Mouse (Mus musculus) heart, postnatal 10 days (tissue): ENCODE data around the gene 1600002K03Rik. TPM values are rescaled to one million over a fixed set of nuclear protein-coding genes. Genes with fewer than 3 reads are reported as not detected.
A peak's percentile ranks its signal among the peaks of the same experiment; 100 is the strongest.
"Not testable (repeated sequence)": the region's sequence is repeated elsewhere in the genome, so short reads cannot be mapped to it uniquely, and the experiment has no call there.

Experiments used
- DNase-seq, 2 experiments: peaks; one replicate each; pipeline ENCODE4 v3.0.0; 2021
- intact Hi-C: fragments of 180-260 bp; cut with DNase I; formaldehyde crosslinking; loops from one replicate; pipeline ENCODE4 v1.15.1; 2025
- total RNA-seq, 2 experiments: library from RNA; stranded (reverse); gene quantifications; 2 replicates each; pipeline ENCODE4 v1.2.3; 2021

1600002K03Rik gene
- total RNA-seq, 2 experiments from 2014 or later = 3.1 to 3.4 TPM

GRCm38 (mm10) chr10:80164161-80164997 lies 8.4 kb upstream of the 1600002K03Rik start:
- DNase-seq = peak; percentile 42 to 49
- intact Hi-C loops = no loop called here

- DNase-seq = peak; percentile 98 to 99
- intact Hi-C loops = loop anchor here (1.0 kb wide), 1 partner anchor 20 kb away; no protein-coding TSS in a partner anchor
Observed at GRCm38 (mm10) chr10:80164998-80165344, 7.8 kb upstream of the 1600002K03Rik start.

DNA sequence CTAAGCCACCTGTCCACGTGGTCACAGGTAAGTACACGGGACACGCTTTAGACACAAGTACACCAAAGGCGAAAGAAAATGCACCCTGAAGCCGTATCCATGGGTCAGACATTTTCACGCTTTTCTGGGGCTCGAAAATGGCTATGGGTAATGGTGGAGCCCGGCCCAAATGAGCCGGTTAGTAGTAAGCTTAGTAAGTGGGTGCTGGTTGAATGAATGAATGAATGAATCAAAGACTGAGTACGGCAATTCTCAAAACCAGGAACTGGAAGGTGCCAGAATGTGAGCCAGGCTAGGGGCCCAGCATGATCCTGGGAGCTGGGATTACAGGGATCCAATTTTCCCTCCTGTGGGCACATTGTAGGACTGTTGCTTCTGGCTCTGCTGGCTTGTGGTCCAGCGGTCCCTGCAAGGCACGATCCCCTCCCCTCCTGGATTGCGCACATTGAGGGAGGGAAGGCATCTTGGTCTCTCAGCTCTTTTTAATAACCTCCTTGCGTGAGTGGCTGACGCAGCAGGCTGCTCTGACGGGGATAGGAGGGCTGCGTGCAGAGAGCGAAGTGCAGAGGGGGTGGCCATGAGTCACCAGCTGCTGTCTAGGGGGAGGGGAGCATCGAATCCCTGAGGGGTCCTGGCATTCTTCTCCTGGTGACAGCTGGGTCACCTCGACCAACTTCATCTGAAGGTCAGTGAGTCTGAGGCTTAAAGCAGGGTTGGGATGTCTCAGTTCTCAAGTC lies 7.2 kb upstream of the 1600002K03Rik start, which contains the start of gene Cirbp:
Gene Cirbp, plus strand, starts transcription at position 594 of the 737 bp plus-strand sequence.
- intact Hi-C loops = loop anchor here (1.0 kb wide), 1 partner anchor 20 kb away; no protein-coding TSS in a partner anchor
- peak; percentile 59 to 66 for DNase-seq

DNA sequence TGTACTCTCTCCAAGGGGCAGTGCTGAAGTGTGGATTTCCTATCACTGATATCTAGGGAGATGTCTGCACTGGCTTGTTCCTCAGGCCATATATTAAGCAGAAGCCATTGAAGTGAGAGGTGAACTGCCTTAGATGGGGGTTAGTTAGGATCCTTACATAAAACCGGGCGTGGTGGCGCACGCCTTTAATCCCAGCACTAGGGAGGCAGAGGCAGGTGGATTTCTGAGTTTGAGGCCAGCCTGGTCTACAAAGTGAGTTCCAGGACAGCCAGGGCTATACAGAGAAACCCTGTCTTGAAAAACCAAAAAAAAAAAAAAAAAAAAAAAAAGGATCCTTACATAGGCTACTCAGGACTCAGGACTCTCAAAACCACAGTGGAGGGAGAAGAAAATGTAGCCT lies 6.6 kb upstream of the 1600002K03Rik start:
- intact Hi-C loops, DNase-seq: not testable (repeated sequence)

DNA sequence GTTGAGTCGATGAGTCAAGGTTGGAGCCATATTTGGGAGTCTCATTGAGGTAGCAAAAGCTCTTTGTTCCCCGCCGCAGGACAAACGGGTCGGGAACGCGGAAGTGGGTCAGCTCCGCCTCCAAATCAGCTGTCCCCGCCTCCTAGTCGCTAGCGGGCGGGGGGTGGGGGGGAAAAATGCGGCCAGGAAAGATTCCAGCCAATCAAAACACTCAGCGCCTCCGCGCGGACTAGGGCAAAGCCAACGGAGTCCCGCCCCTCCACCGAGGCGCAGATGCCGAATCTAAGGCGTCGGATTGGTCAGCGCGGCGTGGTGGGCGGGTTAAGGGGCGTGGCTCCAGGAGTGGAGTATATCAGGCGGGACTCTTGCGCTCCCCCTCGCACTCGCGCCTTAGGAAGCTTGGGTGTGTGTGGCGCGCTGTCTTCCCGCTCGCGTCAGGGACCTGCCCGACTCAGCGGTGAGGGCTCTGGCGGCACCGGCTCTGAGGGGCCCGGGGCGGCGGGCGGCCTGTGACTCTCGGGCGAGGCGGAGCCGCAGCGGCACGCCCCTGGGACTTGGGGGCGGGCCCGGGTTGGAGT lies 5.2 kb upstream of the 1600002K03Rik start:
- DNase-seq = peak; percentile 99 to 100
- intact Hi-C loops = no loop called here

DNA sequence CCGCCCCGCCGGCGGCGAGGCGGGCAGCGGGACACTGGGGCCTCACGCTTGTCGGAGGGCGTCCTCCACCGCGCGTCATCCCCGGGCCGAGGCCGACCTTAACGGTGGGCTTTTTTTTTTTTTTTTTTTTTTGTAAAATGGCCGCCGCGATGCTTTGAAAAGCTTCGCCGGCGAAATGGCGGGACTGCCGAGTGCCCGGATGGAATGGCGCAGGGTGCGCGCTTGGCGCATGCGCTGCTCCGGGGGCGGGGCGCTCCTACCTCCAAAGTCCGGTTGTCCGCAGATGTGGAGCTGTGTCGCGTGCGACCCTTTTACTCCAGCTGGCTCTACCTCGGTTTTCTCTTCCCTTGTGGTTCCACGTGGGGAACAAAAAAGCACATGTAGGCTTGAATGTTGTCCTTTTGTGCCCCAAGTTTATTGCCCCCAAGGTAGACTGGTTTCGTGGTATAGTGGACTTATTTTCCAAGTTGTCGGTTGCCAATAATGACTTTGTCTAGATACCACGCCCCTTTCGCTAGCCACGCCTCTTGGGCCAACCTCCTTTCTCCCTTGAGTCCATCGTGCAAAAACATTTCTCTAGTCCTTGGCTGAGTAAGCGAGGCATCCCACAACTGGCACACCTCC lies 4.6 kb upstream of the 1600002K03Rik start:
- intact Hi-C loops = no loop called here
- DNase-seq = peak; percentile 95 to 97

DNA sequence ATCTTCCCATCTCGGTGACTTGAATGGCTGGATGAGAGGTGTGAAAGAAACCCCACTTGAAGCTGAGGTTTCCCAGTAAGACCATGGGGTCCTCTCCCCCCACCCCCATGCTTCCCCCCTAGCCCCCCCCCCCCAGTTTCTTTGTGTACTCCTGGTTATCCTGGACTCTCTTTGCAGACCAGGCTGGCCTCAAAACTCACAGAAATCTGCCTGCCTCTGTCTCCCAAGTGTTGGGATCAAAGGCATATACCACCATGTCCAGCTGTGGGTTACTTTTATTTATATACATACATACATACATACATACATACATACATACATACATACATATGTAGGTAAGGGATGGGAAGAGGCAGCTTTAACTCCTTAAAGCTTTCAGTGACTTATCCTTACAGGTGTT lies 3.7 kb upstream of the 1600002K03Rik start:
- intact Hi-C loops = no loop called here
- DNase-seq = no peak

GRCm38 (mm10) chr10:80169651-80170050 lies 3.1 kb upstream of the 1600002K03Rik start:
- DNase-seq = no peak
- intact Hi-C loops = loop anchor here (10.0 kb wide), 1 partner anchor 175 kb away; the partner anchor contains the start of gene Adamtsl5

DNA sequence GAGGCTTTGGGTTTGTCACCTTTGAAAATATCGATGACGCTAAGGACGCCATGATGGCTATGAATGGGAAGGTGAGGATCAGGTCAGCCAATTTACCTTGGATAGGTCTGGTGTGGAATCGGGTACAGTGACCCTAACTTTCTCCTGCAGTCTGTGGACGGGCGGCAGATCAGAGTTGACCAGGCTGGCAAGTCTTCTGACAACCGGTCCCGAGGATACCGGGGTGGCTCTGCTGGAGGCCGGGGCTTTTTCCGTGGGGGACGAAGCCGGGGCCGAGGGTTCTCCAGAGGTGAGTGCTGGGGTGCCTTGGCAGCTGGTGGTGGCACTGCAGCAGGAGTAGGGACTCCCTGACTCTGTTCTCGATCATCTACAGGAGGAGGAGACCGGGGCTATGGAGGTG lies 2.7 kb upstream of the 1600002K03Rik start:
- intact Hi-C loops = loop anchor here (10.0 kb wide), 1 partner anchor 175 kb away; the partner anchor contains the start of gene Adamtsl5
- no peak for DNase-seq

- DNase-seq = peak in 1 of 2 experiments; percentile 4
- intact Hi-C loops = loop anchor here (10.0 kb wide), 1 partner anchor 174 kb away; the partner anchor contains the start of gene Adamtsl5
Observed at GRCm38 (mm10) chr10:80170601-80171021, 2.1 kb upstream of the 1600002K03Rik start.

GRCm38 (mm10) chr10:80171252-80171651 lies 1.5 kb upstream of the 1600002K03Rik start:
- no peak for DNase-seq
- intact Hi-C loops = loop anchor here (10.0 kb wide), 1 partner anchor 174 kb away; the partner anchor contains the start of gene Adamtsl5

DNA sequence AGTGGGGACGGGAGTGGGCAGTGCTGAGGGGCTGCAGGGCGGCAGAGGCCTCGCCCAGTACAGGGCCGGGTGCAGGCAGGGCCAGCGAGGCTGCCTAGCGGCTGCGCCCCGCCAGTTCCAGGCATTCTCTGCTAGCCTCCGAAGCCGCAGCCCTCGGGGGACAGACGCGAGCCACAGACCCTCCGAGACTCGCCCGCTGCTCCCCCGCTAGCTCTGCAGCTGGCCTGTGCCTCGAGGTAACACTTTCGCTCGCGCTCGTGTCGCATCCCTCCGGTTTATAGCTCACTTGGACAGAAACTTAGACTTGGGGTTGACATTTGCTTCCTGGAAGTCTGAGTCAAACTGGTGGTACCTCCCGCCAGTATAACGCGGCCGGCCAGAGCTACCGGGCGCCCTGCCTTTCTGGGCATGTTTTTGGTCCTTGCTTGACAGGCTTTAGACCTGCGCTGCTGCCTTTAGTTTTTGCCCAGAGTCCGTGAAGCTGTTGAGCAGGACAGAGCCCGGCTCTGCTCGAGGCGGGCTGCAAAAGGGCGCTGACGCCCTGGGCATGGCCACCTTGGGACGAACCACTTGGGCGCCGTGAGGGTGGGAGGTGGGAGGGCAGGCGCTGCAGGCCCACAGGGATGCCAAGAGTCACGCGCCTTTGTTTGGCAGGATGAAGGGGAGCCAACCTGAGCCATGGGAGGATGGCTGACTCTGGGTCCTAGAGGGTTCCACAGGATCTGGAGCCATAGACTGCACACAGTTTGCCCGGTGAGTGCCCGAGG lies 801 bp upstream of the 1600002K03Rik start:
- DNase-seq = peak; percentile 55
- intact Hi-C loops = loop anchor here (10.0 kb wide), 1 partner anchor 173 kb away; the partner anchor contains the start of gene Adamtsl5

DNA sequence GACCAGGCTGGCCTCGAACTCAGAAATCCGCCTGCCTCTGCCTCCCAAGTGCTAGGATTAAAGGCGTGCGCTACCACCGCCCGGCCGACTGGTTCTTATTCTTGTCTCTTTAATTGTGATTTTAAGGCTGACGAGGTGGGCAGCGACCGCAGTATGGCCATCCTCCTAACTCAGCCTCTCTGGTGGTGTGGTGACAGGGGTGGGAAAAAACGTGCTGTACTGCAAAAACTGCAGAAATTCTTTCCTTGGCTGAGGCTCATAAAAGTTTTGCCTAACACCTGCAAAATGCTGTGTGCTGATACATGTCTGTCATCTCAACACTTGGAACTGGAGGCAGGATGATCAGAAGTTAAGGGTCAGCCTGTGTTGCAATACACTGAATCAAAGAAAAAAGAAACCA lies 614 bp downstream of the 1600002K03Rik start:
- intact Hi-C loops = loop anchor here (10.0 kb wide), 1 partner anchor 171 kb away; the partner anchor contains the start of gene Adamtsl5
- DNase-seq = no peak

- intact Hi-C loops = loop anchor here (10.0 kb wide), 1 partner anchor 171 kb away; the partner anchor contains the start of gene Adamtsl5
- DNase-seq = peak in 1 of 2 experiments; percentile 12
Observed at GRCm38 (mm10) chr10:80173955-80174640, 1.4 kb downstream of the 1600002K03Rik start.

DNA sequence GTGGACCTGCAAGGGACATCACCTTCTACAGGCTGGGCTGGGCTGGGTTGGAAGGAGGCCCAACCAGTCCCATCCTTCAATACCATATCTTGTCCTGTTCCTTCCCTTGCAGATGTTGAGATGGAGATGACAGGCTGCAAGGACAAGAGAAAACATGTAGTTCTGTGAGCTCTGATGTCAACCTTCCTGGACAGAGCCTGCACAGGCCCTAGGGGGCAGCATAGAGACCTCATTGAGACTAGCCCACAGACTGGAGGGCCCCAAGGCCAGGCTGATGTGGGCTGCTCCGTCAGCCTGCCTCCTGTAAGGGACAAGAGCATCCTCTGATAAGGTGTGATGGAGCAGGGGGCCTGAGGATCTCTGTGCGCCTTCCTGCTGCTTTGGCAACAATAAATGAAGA lies 2.0 kb downstream of the 1600002K03Rik start:
- DNase-seq = peak in 1 of 2 experiments; percentile 16
- intact Hi-C loops = loop anchor here (1.0 to 10.0 kb wide), 3 partner anchors 71 to 198 kb away; partner anchors contain the start of gene Adamtsl5

DNA sequence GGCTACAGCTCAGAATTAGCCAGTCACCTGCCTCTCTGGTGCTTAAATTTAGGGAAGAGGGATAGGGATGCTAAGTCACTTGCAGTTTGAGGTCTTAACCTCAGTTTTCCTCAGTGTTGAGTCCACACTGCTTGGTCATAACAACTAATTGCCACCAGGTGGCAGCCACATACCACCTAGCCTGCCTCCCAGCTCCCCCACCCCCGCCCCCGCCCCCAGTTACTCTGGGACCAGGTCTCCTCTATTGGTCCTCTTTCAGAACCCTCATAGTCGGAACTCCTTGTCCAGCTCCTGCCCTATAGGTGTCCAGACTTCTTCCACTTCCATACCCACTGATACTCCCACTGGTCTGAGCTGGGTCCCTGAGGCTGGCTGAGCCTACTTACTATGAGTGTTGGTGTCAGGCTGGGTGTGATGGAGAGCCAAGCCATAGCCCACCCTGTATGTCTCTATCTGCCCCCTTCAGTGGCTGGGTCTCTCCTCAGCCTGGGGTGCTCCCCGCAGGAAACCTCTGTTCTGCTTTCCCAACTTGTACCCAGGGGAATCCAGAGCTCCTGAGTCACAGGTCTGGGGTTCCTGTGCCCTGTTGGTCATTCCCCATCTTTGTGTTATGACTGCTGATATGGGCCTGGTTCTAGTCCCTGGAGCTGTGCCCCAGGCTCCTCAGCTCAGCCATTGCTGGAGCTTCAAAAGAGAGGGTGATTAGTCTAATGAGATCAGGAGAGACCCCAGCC lies 3.0 kb downstream of the 1600002K03Rik start:
- DNase-seq = peak; percentile 40 to 65

GRCm38 (mm10) chr10:80176270-80176834 lies 3.6 kb downstream of the 1600002K03Rik start:
- intact Hi-C loops = loop anchor here (2.0 to 10.0 kb wide), 3 partner anchors 16 to 196 kb away; partner anchors contain the start of gene Adamtsl5
- no peak for DNase-seq

More for the DNA sequence above, 3.0 kb downstream of the 1600002K03Rik start:
- intact Hi-C loops = loop anchor here (1.0 to 10.0 kb wide), 4 partner anchors 17 to 197 kb away; partner anchors contain the start of gene Adamtsl5
